Mouse (Mus musculus): ENCODE results near the gene Gm11639. TPM values are rescaled to one million over a fixed set of nuclear protein-coding genes. Genes with fewer than 3 reads are reported as not detected.
"Not testable (repeated sequence)": the region's sequence is repeated elsewhere in the genome, so short reads cannot be mapped to it uniquely, and the experiment has no call there.

Gene Gm11639
- polyA plus RNA-seq, 1 experiment from 2014 or later: not detected

DNA sequence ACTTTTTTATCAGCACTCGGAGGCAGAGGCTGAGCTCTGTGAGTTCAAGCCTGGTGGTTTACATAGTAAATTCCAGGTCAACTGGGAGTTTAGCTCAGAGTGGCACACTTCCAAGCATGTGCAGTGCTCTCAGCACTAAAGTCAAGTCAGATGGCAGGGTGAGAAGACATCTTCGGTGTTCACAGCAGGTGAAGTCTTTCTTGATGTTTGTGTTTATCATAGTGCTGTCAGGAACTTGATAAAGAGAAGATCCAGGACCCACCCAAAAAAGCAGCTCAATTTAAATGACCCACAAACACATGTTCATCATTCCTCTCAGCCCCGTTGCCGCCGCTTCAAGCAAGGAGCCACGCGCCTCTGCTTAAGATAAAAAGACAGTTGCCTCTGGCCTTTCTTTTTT lies 450.2 kb downstream of the Gm11639 start:
- no peak for DNase-seq (ENCODE audit: low spot score)
- no peak overlapping the region for H3K4me3 ChIP-seq
- peaks cover 100% of the 10 kb centered on the region for H3K36me3 ChIP-seq
- no peak overlapping the region for H3K27ac ChIP-seq
- WGBS: 94% methylated on average over 7 of the region's 7 CpGs
- H3K27me3 ChIP-seq (ENCODE audit: low read depth, poor library complexity, severe bottlenecking): no peaks in the 10 kb centered on the region
- H3K9me3 ChIP-seq (replicated peaks): no peaks in the 10 kb centered on the region
- no peaks in the 10 kb centered on the region for H3K4me1 ChIP-seq

- H3K27ac ChIP-seq; H3K27me3 ChIP-seq (ENCODE audit: low read depth, poor library complexity, severe bottlenecking); H3K9me3 ChIP-seq (replicated peaks); H3K4me3 ChIP-seq; H3K4me1 ChIP-seq; DNase-seq (ENCODE audit: low spot score): not testable (repeated sequence)
- 87% methylated on average over 2 of the region's 2 CpGs for WGBS
- peaks cover 98% of the 10 kb centered on the region for H3K36me3 ChIP-seq
Measured at GRCm38 (mm10) chr11:105137255-105137654, 451.7 kb downstream of the Gm11639 start.

- 94% methylated on average over 8 of the region's 8 CpGs for WGBS
- H3K27ac ChIP-seq; DNase-seq (ENCODE audit: low spot score); H3K4me3 ChIP-seq; H3K9me3 ChIP-seq (replicated peaks); H3K4me1 ChIP-seq; H3K27me3 ChIP-seq (ENCODE audit: low read depth, poor library complexity, severe bottlenecking): not testable (repeated sequence)
- H3K36me3 ChIP-seq: peaks cover 67% of the 10 kb centered on the region
Measured at GRCm38 (mm10) chr11:105140512-105140911, 455.0 kb downstream of the Gm11639 start.

DNA sequence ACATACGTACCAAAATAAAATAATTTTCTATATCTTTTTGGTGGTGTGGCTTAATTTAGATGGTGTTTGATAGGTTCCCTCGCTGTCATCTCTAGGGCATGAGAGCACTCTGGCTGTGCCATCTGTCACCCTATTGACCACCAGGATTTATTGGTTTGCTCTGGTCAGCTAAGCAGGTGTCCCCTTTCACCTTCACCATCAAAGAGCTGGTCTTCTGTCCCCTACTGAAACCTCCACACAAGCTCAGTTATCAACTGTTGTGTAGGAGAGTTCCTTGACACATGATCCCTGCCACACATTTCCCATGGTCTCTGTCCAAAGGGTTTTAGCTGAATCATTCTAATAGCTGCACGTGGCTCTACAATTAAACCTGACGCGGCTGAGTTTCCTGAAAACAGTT lies 455.6 kb downstream of the Gm11639 start:
- Histone ChIP-seq H3K27me3 (ENCODE audit: low read depth, poor library complexity, severe bottlenecking) (peaks cover 4% of the 10 kb centered on the region; the same call in 1 of the 2 replicates), H3K4me3 (no peak overlapping the region), H3K27ac (no peak overlapping the region), H3K9me3 (replicated peaks) (no peaks in the 10 kb centered on the region), H3K36me3 (peaks cover 61% of the 10 kb centered on the region), H3K4me1 (no peaks in the 10 kb centered on the region)
- no peak for DNase-seq (ENCODE audit: low spot score)
- 95% methylated on average over 5 of the region's 5 CpGs for WGBS

DNA sequence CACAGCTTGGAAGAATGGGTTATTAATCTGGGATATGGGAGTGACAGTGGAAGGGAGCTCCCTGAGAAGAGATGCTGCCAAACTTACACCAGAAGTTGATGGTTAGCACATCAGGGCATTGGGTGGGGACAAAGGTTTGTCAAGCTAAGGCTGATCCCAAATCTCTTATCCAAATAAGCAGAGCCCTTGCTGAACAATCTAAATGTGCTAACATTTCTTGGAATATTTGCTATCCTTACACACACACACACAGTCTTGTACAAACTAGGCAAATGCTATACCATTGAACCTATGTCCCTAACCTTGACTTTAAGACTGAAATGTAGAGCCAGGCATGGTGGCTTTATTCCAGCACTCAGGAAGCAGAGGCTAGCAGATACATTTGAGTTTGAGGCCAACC lies 458.1 kb downstream of the Gm11639 start:
- Histone ChIP-seq H3K36me3 (peaks cover 36% of the 10 kb centered on the region), H3K9me3 (replicated peaks) (no peaks in the 10 kb centered on the region), H3K27me3 (ENCODE audit: low read depth, poor library complexity, severe bottlenecking) (peaks cover 9% of the 10 kb centered on the region; the same call in 1 of the 2 replicates), H3K4me3 (no peak overlapping the region), H3K27ac (no peak overlapping the region), H3K4me1 (no peaks in the 10 kb centered on the region)
- DNase-seq (ENCODE audit: low spot score): no peak

DNA sequence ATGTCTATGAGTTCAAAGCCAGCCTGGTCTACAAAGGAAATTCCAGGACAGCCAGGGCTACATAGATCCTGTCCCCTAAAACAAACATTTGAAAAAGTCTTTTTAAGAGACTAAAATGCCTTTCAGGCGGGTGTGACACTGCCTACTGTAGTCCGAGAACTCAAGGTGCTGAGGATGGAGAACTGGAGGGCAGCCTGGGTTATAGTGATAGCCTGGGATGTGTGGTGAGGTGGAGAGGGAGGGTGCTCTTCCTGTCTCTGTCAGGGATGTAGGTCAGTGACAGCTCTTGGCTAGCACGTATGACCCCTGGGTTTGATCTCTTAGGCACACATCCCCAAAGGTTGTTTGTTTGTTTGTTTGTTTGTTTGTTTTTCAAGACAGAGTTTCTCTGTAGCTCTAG lies 458.6 kb downstream of the Gm11639 start:
- DNase-seq (ENCODE audit: low spot score): no peak
- no peaks in the 10 kb centered on the region for H3K9me3 ChIP-seq (replicated peaks)
- 83% methylated on average over 3 of the region's 3 CpGs for whole genome bisulfite sequencing

DNA sequence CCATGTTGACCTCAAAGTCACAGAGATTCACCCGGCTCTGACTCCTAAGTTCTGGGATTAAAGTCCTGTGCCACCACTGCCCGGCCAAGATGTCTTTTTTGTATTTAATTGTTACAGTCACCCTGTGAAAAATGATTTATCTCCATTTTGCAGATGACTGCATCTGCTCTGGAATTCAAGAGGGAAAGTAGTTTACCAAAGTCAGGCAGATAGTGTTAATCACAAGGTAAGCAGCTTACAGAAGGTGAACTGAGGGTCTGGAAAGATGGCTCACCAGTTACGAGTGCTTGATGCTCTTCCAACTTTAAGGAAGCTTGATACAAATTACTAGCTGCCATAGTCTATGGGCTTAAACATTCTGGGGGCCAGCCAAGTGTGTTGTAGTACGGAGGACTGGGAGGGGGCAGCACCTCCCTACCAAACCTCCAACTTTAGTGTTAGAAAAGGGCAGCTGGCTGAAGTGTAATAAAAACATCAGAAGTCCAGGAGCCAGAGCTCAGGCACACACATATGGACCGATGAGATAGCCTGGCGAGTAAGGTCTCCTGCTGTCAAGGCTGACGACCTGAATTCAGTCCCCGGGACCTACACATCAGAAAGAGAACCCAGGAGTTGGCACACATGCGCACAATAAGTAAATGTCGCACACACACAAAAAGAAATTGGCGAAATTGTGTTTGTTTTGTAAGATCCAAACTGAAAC lies 459.2 kb downstream of the Gm11639 start:
- WGBS: 74% methylated on average over 11 of the region's 11 CpGs
- H3K9me3 ChIP-seq (replicated peaks): no peaks in the 10 kb centered on the region
- no peak overlapping the region for H3K27ac ChIP-seq
- no peaks in the 10 kb centered on the region for H3K4me1 ChIP-seq
- H3K4me3 ChIP-seq: no peak overlapping the region
- peaks cover 25% of the 10 kb centered on the region for H3K36me3 ChIP-seq
- peaks cover 15% of the 10 kb centered on the region; the same call in 1 of the 2 replicates for H3K27me3 ChIP-seq (ENCODE audit: low read depth, poor library complexity, severe bottlenecking)
- DNase-seq (ENCODE audit: low spot score): no peak

More for the DNA sequence above, 458.6 kb downstream of the Gm11639 start:
- H3K4me3 ChIP-seq: no peak overlapping the region
- H3K27ac ChIP-seq: no peak overlapping the region
- peaks cover 31% of the 10 kb centered on the region for H3K36me3 ChIP-seq
- no peaks in the 10 kb centered on the region for H3K4me1 ChIP-seq
- H3K27me3 ChIP-seq (ENCODE audit: low read depth, poor library complexity, severe bottlenecking): peaks cover 9% of the 10 kb centered on the region; the same call in 1 of the 2 replicates

DNA sequence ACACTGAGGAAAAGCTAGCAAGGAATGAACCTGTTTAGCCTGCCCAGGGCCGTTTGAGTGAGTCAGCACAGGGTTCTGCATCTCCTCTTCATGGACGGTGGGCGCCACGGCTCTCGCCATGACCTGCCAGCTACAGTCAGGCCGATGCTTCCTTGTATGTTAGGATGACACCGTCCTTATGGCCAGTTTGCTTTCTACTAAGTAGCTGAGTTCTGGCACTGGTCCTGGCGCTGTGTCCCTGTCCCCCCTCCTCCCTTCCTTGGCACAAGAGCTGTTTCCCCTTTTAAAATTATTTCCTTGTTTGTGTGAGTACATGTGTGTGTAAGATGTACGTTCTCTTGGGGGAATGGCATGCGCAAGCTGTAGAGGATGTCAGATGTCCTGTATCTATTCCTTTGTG lies 459.7 kb downstream of the Gm11639 start:
- no peak for DNase-seq (ENCODE audit: low spot score)
- H3K36me3 ChIP-seq: peaks cover 20% of the 10 kb centered on the region
- 93% methylated on average over 10 of the region's 10 CpGs for WGBS
- H3K9me3 ChIP-seq (replicated peaks): no peaks in the 10 kb centered on the region
- H3K4me3 ChIP-seq: no peak overlapping the region
- no peak overlapping the region for H3K27ac ChIP-seq
- peaks cover 2% of the 10 kb centered on the region; the same call in 1 of the 2 replicates for H3K4me1 ChIP-seq
- H3K27me3 ChIP-seq (ENCODE audit: low read depth, poor library complexity, severe bottlenecking): peaks cover 21% of the 10 kb centered on the region

- H3K27ac ChIP-seq: no peak within 1 kb of the TSS
- H3K4me1 ChIP-seq: peaks cover 15% of the 10 kb centered on the region
- H3K4me3 ChIP-seq: no peak within 1 kb of the TSS
- 90% methylated on average over 3 of the region's 3 CpGs for WGBS
- peaks cover 7% of the 10 kb centered on the region; the same call in 1 of the 2 replicates for H3K36me3 ChIP-seq
- H3K27me3 ChIP-seq (ENCODE audit: low read depth, poor library complexity, severe bottlenecking): peaks cover 35% of the 10 kb centered on the region
- no peak for DNase-seq (ENCODE audit: low spot score)
- H3K9me3 ChIP-seq (replicated peaks): no peaks in the 10 kb centered on the region
Measured at GRCm38 (mm10) chr11:105146593-105146992, 461.1 kb downstream of the Gm11639 start, which contains the start of gene Gm10842. TSS of gene Gm10842 (plus strand) at chr11:105146893.

- no peak for DNase-seq (ENCODE audit: low spot score)
- peaks cover 36% of the 10 kb centered on the region for H3K27me3 ChIP-seq (ENCODE audit: low read depth, poor library complexity, severe bottlenecking)
- H3K36me3 ChIP-seq: no peaks in the 10 kb centered on the region
- no peak overlapping the region for H3K4me3 ChIP-seq
- no peak overlapping the region for H3K27ac ChIP-seq
- WGBS: 87% methylated on average over 3 of the region's 3 CpGs
- peaks cover 43% of the 10 kb centered on the region for H3K4me1 ChIP-seq
- no peaks in the 10 kb centered on the region for H3K9me3 ChIP-seq (replicated peaks)
Measured at GRCm38 (mm10) chr11:105149353-105149752, 463.8 kb downstream of the Gm11639 start.

DNA sequence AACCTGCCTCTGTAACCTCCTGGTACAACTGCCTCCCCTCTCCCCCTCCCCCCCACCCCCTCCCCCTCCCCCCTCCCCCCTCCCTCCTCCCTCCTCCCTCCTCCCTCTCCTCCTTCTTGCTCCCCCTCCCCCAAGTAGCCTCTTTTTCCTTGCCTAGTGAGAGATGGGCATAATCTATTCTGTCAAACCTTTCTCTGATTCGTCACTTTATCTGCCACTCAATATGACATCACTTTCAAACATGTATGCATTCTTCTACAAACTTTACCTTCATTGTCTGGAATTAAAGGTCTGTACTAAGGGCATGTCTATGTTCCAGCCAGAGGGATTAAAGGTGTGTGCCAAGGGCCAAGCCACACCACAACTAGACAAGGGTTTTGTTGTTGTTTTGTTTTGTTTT lies 464.3 kb downstream of the Gm11639 start:
- Histone ChIP-seq H3K9me3 (replicated peaks) (no peaks in the 10 kb centered on the region), H3K4me3 (no peak overlapping the region), H3K27ac (no peak overlapping the region), H3K36me3 (no peaks in the 10 kb centered on the region), H3K4me1 (peaks cover 47% of the 10 kb centered on the region), H3K27me3 (ENCODE audit: low read depth, poor library complexity, severe bottlenecking) (peaks cover 38% of the 10 kb centered on the region)
- 100% methylated on average over 1 of the region's 1 CpGs for WGBS
- no peak for DNase-seq (ENCODE audit: low spot score)

- H3K27ac ChIP-seq: no peak overlapping the region
- H3K4me1 ChIP-seq: peaks cover 56% of the 10 kb centered on the region
- no peak overlapping the region for H3K4me3 ChIP-seq
- 69% methylated on average over 4 of the region's 4 CpGs for WGBS
- peaks cover 45% of the 10 kb centered on the region for H3K27me3 ChIP-seq (ENCODE audit: low read depth, poor library complexity, severe bottlenecking)
- no peaks in the 10 kb centered on the region for H3K36me3 ChIP-seq
- no peaks in the 10 kb centered on the region for H3K9me3 ChIP-seq (replicated peaks)
- no peak for DNase-seq (ENCODE audit: low spot score)
Measured at GRCm38 (mm10) chr11:105150691-105151090, 465.2 kb downstream of the Gm11639 start.

GRCm38 (mm10) chr11:105151226-105152016 lies 465.9 kb downstream of the Gm11639 start:
- H3K36me3 ChIP-seq: no peaks in the 10 kb centered on the region
- 21% methylated on average over 18 of the region's 19 CpGs for WGBS
- H3K9me3 ChIP-seq (replicated peaks): no peaks in the 10 kb centered on the region
- peak; percentile 71 for DNase-seq (ENCODE audit: low spot score)
- peaks cover 44% of the 10 kb centered on the region for H3K27me3 ChIP-seq (ENCODE audit: low read depth, poor library complexity, severe bottlenecking)
- H3K4me3 ChIP-seq: peak overlapping the region; percentile 25; the same call in 1 of the 2 replicates
- H3K27ac ChIP-seq: peak overlapping the region; percentile 25; the same call in 1 of the 2 replicates
- peaks cover 64% of the 10 kb centered on the region for H3K4me1 ChIP-seq
